Mouse (Mus musculus): Measurements from ENCODE around the gene Mvb12a.

DNA sequence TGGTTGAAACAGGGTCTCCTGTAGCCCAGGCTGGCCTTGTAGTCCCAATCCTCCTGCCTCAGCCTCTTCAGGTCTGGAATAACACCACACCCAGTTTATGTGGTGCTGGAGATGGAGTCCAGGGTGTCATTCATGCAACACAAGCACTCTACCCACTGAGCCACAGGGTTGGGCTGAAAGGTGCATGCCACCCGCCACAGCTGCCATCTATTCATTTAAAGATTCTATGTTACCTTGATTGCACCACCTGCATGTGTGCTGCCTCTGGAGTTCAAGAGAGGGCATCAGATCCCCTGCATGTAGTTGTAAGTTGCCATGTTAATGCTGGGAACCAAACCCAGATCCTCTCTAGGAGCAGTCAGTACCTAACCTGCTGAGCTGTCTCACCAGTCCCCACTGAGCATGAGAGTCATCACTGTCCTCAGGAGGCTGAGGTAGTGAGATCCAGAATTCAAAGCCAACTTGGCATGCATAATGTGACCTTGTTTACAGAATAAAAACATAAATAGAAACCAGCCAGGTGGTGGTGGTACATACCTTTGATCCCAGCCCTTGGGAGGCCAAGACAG, 45.6 kb upstream of the Mvb12a start:
- TF ChIP-seq CTCF (IDR thresholded peaks at IDR 0.05) (no peak), POLR2A (IDR thresholded peaks at IDR 0.05; ENCODE audit: insufficient read depth, low read depth, low read length) (no peak), EP300 (IDR thresholded peaks at IDR 0.05; ENCODE audit: insufficient read depth, low read depth, low read length) (no peak)

Measured in heart, adult 2 months (tissue).